Mouse (Mus musculus) erythroblast, adult 5-6 weeks (primary cell): Measurements from ENCODE around the gene Hspb7. TPM values are rescaled to one million over a fixed set of nuclear protein-coding genes. Genes with fewer than 3 reads are reported as not detected.

Experiments used
- ATAC-seq: replicated peaks from 2 replicates; pipeline ENCODE4 v1.8.0; 2016; ENCODE audit warnings: moderate number of reproducible peaks, mild to moderate bottlenecking, moderate TSS enrichment, inconsistent platforms; ENCODE audit not compliant: poor library complexity, low FRiP score, severe bottlenecking
- total RNA-seq, 2 experiments: library from RNA; stranded (forward) in 1 of 2; stranded (reverse) in 1 of 2; fragments of 150-400 nt in 1 of 2; fragments of 200-764, 138-1000 nt in 1 of 2; gene quantifications; 2 replicates each; pipeline versions ENCODE4 v1.2.3 to v1.2.4; 2015 to 2017; ENCODE audit warnings: low replicate concordance in 2 of 2

Gene Hspb7
- not detected in 2 replicates for total RNA-seq (2015; ENCODE audit: low replicate concordance)
- not detected in 2 replicates for total RNA-seq (2017; ENCODE audit: low replicate concordance)

DNA sequence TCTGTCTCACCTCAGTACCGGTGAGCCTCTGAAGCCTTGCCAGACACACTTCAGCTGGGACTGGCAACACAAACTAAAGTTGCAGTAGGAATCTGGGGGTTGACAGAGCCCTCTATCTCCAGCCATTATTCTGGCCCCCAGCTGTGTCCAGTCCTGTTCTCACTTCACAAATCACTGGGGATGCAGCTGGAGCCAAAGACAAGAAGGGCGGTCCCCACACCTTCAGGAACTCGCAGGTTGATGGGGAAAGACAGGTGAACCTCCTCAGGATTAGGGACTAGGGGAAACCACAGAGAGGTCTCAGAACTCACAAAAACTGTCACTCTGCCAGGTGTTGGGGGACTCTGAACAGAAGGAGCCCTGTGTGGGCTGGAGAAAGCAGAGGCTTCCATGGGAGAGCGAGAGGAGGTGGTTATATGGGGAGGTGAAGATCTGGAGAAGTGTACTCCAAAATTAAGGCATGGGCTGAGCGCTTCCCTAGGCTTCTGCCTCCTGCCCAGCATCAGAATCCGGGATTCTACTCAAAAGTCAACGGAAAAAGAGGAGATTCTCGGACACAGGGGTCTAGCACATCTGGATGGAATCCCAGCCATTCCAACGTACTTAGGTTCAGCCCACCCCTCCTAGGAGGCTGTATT, at the start of gene Hspb7:
TSS of gene Hspb7 (plus strand) at position 588 of the 638 bp plus-strand sequence.
- ATAC-seq = no peak

DNA sequence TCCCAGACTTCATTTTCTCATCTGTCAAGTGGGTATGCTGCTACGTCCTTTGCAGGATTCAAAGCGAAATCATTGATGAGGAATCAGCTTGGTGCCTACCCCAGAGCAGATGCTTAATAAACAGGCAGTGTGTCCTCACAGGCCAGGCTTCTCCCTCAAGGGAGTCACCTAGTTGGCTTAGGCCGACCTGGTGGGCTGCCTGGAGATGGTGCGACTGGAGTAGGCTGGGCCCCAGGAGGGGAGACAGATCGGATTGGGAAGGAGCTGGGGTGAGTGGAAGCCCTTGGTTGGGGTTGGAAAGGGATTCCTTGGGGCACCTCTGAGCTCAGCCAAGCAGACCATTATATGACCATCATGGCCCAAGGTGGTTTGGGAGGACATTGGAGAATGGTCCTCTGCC, 48.2 kb upstream of the Hspb7 start:
- no peak for ATAC-seq

DNA sequence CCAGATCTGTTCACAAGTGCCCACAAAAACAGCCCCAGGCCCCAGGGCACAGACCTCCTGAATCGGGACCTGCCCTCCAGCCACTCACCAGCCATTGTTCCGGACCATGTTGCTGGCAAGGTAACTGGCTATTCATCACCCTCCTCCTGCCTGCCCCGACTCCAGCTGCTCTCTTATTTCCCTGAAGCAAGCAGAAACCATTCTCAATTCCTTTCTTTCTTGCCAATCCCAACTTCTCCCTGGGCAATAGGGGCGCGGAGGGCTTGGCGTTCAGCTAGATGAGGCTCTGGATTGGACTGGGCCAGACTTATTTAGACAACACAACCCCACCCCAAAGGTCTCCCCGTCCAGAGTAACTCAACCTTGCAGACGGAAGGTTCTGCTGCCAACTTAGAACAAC, 40.9 kb upstream of the Hspb7 start:
- ATAC-seq = no peak

DNA sequence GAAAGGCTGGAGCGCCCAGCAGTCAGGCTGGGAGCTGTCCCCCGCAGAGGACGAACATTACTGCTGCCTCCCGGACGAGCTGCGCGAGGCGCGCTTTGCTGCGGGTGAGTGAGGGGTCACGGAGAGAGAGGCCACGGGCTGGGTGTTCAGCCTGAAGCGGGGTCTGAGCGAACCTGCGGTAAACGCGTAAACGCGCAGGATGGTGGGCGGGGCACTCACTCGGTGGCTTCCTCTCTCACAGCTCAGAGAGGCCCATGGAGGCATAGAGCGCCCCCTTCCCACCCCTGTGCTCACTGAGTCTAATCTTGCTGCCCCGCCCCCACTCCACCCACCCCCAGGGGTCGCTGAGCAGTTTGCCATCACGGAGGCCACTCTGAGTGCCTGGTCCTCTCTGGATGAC, 38.2 kb upstream of the Hspb7 start:
- ATAC-seq = no peak

DNA sequence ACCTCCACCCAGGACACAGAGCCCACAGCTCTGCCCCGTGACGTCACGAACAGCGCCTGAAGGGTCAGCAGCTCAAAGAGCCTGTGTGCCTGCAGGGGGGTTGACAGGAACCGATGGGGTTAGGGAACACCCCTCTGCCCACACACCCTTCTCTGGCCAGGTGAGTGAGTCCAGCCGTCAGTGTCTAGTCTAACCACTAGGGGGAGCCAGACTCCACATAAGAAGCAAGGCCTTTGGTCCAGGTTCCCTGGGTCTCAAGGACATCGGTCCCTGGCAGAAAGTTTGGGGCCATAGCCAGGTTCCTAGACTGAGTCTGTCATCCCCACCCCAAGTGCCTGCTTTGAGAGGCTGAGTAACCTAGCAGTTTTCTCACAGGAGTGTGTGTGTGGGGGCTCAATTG, 35.3 kb upstream of the Hspb7 start:
- peak; percentile 65 for ATAC-seq

DNA sequence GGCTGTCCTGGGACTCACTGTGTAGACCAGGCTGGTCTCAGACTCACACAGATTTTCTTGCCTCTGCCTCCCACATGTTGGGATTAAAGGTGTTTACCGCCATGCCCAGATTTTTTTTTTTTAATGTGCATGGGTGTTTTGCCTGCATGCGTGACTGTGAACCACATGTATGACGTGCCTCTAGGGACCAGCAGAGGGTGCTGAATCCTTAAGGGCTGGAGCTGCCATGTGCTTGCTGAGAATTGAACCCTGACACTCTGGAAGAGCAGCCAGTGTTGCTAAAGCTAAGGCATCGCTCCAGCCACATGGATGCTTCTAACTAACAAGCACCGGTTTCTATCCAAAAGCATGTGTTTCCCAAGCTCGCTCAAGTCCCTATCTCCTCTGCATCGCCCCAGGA, 34.4 kb upstream of the Hspb7 start:
- ATAC-seq = no peak

DNA sequence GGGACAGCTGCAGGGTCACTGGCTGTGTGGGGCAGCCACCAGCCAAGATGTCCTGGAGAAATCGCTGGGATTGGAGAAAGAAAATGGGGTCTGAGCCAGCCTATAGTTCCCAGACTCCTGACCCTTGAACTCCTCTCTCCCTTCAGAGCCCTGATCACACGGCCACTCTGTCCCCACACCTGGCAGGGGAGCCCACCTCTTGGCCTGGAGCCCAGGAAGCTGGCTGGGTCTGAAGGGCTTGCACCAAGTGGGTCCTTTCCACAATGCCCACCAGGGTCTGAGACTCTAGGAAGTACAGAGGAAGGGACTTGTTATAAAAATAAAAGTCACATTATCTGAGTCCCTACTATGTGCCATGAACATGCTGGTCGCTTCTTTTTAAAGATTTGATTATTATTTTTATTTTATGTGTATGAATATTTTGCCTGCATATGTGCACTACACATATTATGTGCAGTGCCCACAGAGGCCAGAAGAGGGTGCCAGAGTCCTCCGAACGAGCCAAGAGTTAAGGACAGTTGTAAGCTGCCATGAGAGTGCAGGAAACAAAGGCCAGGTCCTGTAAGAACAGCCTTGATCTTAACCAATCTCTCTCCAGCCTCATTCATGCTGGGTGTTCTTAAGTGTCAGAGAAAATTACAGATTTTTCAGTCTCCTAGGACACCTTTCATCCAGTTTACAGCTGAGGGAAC, 33.3 kb upstream of the Hspb7 start:
- ATAC-seq = peak; percentile 58; the same call in 1 of the 2 replicates

DNA sequence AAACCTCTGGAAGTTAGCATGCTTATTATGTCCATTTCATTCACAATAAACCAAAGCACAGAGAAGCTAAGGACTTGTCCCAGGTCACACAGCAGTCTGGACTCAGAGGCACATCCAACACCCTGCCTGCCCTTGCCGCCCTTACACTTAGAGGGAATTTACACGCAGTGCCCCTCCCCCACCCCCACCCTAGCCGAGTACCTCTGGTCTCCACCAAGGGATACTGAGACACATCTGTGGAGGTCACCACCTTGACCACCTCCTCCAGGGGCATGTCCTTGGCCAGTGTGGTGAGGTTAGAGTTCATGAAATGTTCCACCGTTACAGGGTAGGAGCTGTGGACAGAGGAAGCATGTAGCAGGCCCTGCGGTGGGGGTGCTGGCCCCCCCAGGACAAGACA, 32.6 kb upstream of the Hspb7 start:
- no peak for ATAC-seq

DNA sequence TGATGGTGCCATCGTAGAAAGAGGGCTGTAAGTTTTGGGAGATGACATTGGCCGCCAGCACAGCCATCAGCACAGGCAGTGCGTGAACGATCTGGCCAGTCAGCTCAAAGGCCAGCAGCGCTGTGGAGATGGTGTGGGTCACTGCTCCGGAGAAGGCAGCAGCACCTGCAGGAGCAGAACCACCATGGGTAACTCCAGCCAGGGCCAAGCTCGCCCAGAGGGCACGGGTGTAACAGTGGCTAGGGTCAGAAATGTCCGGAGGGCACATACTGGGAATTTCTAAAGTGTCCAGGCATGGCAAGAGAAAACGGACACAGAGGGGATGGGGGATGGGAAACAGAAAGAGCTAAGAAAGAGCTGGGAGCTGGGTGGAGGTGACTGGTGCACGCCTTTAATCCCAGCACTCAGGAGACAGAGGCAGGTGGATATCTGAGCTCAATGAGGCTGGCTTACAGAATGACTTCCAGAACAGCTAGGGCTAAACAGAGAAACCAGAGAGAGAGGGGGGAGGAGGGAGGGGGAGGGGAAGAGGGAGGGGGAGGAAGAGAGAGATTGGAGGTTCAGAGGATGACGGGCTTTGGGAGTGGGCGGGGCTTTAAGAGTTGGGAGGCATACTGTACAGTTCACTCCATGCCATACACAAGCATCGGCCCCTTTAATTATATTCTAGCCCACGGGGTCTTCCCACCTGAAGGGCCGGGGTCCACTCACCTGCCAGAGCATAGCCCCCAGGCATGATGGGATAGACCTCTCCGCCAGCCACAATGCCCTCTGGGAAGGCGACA, 31.0 kb upstream of the Hspb7 start:
- ATAC-seq = no peak

DNA sequence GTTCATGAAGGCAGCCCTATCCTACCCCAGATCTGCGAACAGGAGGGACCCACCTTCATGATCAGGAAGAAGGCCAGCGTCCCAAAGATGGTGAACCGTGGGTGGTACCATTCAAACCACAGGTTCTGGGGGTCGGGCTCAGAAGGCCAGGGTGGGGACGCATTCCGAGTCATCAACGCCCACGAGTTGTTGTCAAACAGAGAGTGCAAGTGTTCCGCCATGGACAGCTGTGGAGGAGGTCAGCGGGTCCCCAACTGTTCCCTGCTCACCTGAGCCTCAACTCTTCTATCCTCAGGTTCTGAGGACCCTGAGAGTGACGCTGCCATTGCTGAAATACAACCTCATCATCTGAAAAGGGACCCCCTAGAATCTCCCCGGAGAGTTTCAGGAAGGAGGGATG, 29.3 kb upstream of the Hspb7 start:
- no peak for ATAC-seq

DNA sequence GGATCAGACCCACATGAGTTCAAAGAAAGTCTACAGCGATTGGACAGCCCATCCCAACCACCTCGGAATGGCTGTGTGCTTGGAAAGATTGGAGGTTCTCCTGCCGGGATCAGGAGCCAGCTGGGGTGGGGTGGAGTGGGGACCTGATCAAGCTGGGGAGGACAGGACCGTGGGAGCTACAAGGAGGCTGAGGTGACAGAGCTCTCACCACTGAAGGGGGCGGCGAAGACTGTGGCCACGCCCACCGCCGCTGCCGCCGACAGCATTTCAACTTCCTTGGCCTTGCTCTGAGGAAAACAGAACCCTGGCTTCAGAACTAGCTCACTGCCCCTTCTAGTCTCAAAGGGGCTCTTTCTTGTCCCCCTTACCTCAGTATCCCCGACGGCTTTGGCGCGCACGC, 25.8 kb upstream of the Hspb7 start:
- ATAC-seq = no peak

DNA sequence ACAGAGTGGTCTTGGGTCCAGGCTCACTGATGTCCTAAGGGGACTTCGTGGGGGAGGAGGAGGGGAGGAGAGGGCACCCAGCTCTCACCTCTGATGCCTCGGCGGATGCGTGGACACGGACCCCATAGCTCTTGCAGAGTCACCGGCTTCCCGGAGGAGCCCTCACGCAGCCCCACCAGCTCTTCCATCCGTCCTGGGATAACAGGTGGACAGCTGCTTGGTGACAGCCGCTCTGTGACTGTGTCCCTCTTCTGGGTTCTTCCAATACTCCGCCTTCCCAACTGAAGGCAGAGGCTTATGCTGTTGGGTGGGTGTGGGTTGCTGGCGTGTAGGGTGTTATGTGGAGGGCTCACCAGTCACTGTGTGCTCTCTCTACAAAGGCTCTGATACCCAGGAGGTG, 22.7 kb upstream of the Hspb7 start:
- ATAC-seq = no peak

DNA sequence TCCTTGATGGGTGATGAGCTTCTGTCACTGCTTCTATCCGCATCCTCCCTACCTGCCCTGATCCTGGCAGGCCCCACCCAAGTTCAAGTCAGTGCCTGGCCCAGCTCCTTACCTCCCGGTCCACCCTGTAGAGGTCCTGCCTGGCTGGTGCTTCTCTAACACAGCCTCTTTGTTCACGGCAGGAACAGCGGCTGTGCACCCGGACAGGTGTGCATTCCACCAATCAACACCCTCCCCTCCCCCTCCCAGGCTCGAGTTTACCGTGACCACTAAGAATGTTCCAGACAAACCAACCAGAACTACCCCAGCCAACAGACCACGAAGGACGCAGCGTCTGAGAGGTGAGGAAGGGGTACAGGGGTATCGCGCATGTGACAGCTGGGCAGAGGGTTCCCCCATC, 22.0 kb upstream of the Hspb7 start, which contains the start of gene Clcnka:
TSS of gene Clcnka (minus strand) at position 180 of the 400 bp plus-strand sequence.
- ATAC-seq = no peak

DNA sequence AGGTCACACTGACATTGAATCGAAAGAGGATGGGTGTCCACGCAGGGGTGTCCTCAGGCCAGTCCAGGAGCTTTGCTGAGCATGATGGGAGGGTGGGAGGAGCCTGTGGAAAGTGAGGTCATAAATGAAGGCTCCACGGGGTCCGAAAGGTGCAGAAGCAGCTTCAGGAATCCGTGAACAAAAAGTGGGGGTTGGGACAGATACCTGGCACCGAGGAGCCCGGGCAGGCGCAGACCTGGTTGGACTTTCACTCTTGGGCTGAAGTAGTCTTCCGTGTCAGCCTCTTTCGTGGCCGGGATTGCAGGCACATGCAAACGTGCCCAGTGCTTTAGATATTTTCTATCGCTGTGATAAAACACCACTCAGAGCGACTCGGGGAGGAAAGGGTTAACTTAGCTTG, 20.4 kb upstream of the Hspb7 start:
- ATAC-seq = no peak

DNA sequence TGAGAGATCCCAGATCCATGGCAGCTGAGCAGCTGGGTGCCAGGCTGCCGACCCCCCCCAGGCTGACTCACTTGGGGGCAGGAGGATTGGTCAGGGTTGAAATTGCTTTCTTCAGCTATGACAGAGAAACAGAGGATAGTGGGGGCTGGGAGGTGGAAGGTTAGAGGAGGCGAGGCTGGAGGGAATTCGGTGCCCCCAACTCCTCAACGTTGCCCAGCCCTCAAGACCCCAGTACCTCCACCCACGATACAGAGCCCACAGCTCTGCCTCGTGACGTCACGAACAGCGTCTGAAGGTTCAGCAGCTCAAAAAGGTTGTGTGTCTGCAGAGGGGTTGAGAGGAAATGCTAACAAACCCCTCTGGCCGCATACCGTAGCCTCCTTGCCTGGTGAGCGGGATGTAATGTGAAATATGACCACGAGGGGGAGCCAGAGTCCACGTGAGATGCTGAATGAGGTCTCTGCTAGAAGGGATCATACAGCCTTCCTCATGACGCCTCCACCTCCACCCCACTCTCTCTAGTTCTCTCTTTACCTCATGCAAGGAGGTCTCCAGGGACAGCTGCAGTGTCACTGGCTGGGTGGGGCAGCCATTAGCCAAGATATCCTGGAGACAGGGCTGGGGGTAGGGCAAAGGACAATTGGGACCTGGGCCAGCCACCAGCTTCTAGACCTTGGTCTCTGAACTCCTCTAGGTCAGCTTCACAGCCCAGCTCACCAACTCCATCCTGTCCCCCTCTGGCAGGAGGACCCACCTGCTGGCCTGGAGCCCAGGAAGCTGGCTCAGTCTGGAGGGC, 15.9 kb upstream of the Hspb7 start:
- peak; percentile 79 for ATAC-seq

DNA sequence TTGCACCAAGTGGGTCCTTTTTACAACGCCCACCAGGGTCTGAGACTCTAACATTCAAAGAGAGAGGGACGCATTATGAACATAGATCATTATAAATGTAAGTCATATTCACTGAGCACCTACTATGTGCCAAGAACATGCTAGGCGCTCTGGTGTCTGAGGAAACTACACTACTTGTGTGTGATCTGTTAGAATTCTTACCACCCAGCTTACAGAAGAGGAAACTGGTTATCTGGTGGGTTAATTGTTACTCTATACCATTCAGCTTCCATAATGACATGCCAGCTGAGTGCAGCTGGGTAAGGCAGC, 15.3 kb upstream of the Hspb7 start:
- no peak for ATAC-seq

DNA sequence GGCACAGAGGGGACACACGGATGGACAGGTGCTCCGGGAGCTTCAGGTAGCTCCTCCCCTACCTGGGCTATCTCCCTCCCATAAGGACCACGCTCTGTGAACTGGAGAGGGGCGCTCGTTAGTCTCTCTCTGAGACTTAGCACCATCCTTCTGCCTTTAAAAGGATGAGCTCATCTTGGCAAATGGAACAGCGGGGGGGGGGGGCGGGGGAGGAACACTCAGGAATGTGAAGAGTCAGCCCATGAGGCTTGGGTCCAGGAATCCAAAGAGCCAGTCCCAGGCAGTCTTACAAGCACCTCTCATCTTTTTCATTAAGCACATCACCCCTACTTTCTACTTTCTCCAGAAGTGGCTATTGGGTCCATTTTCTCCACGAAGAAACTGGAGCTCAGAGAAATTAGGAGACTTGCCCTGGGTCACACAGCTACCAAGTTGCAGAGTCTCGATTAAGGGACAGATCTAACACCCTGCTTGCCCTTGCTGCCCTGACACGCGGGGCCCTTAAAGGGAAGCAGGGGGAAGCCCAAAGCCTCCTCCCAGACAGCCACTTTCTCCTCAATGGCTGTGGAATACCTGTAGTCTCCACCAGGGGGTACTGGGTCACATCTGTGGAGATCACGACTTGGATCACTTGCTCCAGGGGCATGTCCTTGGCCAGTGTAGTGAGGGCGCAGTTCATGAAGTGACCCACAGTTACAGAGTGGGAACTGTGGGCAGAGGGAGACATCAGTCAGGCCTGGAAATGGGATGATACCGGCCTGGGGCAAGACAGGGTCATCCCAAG, 13.9 kb upstream of the Hspb7 start:
- no peak for ATAC-seq

DNA sequence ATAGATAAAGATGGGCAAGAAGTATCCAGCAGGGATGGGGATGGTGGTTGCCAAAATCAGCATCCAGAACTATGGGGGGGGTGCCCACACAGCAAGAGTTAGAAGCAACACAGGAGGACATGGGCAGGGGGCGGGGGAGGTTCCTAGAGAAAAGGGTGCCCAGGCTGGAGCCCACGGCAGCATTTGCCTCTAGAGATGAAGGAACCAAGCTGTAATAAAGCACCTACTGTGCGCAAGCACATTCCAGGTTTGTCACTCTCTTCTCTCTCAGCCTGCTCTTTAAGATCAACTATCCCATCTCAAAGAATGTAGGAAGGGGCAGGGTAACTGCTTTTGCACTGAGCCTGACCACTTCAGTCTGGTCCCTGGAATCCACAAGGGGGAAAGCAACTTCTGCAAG, 12.0 kb upstream of the Hspb7 start:
- no peak for ATAC-seq

DNA sequence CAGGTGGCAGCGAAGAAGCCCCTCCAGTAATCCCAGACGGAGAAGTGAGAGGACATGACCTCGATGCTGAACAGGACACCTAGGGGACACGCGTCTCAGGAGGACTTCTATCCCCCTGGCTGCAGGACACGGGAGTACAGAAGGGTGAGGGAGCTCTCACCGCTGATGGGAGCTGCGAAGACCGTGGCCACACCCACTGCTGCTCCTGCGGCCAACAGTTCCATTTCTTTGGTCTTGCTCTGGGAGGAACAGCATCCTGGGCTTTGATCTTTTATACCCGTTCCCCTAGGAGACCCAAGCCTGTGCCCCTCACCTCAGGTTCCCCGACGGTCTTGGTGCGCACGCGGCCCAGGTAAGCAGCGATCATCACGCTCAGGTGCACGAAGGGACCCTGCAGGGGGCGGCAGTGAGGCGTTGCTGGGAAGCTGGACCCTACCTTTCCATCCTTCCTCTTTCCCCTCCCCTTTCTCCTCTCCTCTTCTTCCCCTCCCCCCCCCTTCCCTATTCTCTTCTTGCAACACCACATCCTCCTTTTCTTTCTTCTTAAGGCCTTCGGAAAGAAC, 9.1 kb upstream of the Hspb7 start:
- ATAC-seq = no peak
